Mouse (Mus musculus) liver, adult (tissue): ENCODE measurements around the gene Slc9b1.

Source experiments
- GATA4 ChIP-seq: IDR thresholded peaks from 2 replicates; pipeline ENCODE4 v1.6.1; 2014; ENCODE audit warnings: mild to moderate bottlenecking, low read length; ENCODE audit not compliant: insufficient replicate concordance

Gene Slc9b1

DNA sequence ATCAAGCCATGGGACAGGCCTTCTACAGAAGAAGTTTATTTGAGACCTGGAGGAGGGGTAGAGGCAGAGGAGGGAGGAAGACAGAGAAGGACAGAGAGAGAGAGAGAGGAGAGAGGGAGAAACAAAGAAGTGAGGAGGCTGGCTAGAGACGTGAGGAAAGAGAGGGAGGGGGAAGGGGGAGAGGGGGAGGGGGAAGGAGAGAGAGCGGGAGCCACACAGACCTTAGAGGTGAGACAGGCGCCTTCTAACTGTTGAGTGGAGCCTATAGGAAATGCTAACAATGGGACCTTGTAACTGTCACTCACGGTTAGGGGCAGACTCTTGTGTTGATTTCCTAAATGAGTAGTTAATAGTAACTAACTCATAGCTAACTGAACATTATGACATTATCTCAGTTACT, 14.1 kb upstream of the Slc9b1 start:
- TF ChIP-seq GATA4, result no peak

DNA sequence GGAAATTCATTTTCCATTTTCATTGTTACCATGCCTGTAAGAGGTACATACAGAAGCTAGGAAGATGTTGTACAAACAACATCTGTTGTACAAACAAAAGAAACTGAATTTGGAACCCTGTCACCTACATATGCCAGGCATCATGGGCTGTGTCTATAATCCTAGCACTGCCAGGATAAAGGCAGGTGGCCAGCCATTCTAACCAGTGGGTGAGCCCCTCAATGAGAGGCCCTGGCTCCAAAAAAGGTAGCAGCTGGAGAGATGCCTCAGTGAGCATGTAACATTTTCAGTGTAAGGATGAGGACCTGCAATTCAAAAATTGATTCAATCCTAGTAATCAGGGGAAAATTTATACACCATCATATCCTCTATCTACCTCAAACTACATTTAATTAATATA, 1.2 kb downstream of the Slc9b1 start:
- no peak for TF ChIP-seq GATA4

DNA sequence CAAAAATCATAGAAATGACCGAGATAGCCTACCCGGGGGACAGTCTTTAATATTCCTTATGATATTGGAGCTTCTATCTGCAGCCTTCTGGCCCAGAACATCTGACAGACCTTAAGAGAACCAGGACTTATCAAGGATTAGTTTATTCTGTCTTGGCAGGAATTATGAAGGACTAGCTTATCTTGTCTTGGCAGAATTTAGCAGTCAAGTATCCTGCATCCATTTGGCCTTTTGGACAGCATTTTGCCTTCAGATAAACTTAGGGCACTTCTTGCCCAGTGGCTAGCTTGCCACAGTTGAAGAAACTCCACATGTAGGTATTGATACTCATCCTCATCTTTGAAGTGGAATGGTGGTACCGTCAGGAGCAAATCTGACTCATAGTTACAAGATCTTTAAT, 4.0 kb downstream of the Slc9b1 start:
- TF ChIP-seq GATA4, result no peak

DNA sequence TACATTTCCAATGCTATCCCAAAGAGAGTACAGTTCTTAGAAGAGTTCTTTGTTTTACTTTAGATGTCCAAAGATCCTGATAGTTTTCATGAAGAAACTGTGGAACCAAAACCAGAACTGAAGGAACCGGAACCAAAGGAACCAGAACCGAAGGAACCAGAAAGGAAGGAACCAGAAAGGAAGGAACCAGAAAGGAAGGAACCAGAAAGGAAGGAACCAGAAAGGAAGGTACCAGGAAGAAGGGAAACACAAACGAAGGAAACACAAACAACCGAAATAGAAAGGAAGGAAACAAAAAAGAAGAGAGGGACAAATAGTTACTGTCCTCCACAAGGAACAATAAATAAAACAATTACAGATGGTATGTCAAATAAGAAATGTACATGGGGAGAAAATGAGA, 9.6 kb downstream of the Slc9b1 start:
- no peak for TF ChIP-seq GATA4

DNA sequence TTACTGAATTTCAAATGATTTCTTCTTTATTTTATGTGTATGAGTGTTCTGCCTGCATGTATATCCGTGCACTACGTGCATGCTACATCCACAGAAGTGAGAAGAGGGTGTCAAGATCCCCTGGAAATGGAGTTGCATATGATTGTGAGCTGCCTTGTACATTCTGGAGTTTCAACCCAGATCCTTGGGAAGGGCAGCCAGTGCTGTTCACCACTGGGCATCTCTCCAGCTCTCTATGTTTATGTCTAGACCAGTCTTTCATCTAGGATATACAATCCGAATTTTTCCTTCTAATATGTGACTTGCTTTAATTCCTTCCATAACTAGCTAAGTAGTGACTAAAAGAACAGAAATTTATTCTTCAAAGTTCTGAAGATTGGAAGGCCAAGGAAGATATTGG, 28.0 kb downstream of the Slc9b1 start:
- TF ChIP-seq GATA4, result no peak

DNA sequence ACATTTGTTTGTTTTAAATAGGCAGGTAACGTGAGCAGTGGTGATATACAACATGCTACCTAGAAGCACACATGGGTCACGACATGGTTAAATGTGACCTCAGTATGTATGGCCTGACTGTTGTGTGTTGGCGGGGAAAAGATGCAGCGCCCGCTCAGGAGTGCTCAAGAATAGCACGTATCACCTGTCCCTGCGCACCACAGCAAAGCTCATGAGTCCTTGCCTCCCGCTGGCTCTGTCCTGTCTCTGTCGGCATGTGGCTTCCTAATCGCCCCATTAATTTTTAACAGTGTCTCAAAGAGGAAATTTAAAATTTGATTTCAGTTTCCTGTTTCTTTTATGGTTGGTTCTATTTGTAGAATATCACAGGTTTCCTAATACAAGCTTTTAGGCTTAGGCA, 29.6 kb downstream of the Slc9b1 start:
- no peak for TF ChIP-seq GATA4

DNA sequence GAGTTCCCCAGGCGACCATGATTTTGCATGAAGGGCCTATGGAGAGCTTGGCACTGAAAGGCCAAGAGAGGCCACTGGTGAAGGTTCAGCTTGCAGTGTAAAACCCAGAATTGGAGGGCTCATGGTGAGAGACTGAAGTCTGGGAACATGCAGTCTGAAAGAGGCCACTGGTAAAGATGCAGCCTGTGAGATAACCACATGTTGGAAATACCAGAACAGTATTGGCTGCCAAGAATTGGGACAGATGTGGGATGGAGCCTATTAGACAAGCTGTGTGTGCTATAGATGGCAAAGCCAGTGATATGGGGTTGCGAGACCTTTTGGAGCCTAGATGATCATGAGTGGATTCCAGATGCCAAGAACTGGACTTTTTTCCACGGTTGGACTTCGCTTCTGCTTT, 32.0 kb downstream of the Slc9b1 start:
- TF ChIP-seq GATA4, result no peak

DNA sequence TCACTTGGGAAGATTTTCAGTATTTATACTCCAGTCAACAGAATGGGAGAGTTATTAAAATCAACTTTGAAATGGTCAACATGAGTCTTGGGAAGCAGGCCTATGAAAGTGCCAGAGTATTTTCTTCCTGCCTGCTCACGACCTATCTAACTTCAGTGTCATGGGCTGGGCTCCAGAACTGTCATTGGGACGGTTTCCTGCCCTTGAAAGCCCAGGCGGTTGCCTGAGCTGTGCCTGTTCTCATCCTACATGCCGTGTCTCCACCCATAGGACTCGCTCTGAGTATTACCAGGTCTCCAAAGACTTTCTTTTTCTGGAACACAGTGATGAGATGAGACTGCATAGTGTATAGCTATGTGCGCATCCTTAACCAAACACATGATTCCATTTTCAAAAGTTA, 45.4 kb downstream of the Slc9b1 start:
- TF ChIP-seq GATA4, result no peak

DNA sequence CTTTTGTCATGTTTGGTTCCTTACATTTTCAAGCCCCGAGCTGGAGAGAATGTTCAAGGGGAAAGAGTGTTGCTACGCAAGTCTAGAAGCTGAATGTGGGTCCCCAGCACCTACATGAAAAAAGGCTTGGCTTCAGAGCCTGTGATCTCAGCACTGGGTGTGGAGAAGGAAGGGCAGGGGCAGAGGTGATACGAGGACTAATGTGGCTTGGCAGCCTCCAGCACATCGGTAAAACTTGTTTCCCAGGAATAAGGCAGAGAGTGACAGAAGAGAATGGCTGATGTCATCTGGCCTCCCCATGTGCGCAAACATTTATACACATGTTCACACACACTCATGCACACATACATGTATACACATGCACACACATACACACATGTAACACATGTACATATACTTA, 47.3 kb downstream of the Slc9b1 start:
- TF ChIP-seq GATA4, result no peak

DNA sequence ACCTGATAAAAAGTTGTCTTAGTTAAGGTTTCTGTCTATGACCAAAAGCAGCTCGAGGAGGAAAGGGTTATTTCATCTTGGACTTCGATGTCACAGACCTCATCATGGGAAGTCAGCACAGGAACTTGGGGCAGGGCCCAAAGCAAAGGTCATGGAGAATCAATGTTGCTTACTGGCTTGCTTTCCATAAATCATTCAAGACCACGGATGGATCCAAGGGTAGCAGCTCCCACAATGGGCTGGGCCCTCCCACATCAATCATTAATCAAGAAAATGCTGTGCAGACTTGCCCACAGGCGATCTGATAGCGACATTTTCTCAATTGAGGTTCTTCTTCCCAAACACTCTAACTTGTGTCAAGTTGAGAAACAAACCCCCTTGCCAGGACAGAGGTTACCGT, 48.3 kb downstream of the Slc9b1 start:
- TF ChIP-seq GATA4, result no peak

DNA sequence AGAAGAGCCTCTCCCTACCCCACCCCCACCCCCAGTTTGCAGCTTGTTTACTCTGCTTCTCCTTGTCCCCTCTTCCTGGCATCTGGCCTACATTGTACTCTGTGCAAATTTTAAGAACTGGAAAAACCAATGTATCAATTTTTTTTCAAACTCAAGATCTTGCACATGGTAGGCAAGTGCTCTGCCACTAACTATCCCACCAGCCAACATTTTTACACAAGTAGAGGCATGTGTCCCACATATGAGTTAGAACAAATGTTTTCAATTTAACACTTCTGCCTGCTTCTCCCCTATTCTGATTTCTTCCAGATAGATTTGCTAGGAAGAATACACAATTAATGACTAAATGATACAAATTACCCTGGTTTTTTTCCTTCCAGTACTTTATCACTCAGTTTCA, 49.3 kb downstream of the Slc9b1 start:
- TF ChIP-seq GATA4, result no peak

DNA sequence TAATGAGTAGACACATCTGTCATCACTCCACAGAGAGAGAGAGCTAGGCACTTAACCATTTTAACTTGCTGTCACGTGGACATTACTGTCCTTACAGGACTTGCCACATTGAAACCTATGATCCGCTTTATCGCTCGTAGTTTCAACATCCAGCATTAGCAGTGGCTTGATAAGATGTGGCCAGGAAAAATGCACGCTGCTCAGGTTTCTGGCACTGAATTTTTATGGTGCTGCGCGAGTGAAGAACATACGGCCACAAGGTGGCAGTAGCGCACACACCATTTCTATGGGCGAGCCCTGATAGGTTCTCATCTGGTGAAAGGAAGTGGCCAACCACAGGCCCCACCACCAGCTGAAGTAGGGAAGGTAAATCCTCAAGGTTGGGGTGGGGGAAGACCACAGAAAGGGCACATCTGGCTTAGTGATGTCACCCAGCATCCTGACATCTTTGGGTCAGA, 54.4 kb downstream of the Slc9b1 start:
- TF ChIP-seq GATA4, result peak; percentile 90

DNA sequence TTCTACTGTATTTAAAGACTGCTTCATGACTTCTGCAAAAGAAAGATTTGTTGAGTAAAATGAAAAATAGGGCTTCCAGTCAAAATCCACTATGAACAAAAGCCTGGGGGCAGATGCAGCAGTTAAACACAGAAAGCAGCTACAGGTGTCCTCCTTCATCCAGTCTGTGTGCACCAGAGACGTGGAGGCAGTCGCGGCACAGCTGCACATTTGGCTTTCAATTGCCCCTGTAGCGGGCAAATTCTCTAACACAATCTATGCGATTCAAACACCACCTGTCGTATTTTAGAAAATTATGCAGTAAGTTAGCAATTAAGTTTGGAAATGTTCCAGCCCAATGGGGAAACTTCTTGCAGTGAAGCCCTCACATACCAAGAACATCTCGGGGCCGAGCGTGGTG, 55.4 kb downstream of the Slc9b1 start:
- no peak for TF ChIP-seq GATA4

DNA sequence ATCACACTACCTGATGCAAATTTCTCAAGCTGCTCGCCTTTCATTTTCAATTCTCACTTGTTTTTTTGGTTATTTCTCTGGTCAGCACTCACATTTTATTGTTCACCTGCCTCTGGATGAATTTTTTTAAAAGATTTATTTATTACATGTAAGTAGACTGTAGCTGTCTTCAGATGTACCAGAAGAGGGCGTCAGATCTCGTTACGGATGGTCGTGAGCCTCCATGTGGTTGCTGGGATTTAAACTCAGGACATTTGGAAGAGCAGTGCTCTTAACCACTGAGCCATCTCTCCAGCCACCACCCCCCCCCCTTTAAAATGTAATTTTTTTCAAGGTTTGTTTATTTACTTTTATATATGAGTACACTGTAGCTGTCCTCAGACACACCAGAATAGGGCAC, 56.0 kb downstream of the Slc9b1 start:
- TF ChIP-seq GATA4, result no peak

DNA sequence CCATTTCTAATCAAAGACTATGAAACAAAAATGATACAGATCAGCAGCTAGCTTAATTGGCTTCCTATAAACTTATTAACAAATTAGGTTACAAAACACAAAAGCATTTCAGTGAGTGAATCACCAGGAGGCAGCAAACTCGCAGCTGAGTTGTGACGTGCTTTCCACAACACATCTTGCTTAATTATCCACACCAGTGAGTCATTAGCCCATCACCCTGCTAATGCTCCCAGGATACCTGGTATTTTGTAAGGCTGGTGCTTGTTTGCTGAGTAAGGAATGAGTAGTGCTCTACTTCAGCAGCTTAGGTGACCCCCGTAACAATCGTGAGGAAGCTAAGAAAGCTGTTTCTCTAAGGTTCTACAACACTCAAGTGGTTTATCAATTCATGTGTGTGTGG, 56.8 kb downstream of the Slc9b1 start:
- TF ChIP-seq GATA4, result no peak

DNA sequence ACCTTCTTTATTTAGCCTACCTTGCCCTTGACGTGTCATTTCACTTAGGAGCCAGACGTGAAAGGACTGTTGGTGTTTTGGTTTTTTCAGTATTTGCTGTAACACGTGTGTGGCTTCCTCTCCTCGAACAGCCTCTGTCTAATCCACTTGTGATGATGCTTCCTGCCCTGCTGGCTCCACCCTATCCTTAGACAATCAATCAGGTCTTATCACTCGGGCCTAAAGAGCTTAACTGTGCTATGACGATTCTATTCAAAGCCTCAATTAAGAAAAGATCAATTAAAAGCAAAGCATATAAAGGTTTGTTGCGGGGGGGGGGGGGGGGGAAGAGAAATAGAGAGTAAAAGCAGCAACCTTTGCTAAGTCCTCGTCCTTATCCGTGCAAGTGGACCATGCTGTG, 59.5 kb downstream of the Slc9b1 start:
- TF ChIP-seq GATA4, result no peak

DNA sequence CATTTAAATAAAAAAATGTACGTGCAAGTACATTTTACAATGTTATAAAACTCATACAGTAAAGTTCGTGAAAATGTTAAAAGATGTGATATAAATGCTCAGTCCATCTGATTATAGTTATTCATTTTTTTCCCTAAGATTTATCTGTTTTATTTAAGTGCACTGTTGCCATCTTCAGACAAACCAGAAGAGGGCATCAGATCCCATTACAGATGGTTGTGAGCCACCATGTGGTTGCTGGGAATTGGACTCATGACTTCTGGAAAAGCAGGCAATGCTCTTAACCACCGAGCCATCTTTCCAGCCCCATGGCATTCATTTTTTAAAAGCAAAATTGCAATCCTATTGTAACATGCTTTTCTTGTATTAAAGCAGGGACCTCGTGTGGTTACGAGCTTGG, 61.4 kb downstream of the Slc9b1 start:
- TF ChIP-seq GATA4, result no peak

DNA sequence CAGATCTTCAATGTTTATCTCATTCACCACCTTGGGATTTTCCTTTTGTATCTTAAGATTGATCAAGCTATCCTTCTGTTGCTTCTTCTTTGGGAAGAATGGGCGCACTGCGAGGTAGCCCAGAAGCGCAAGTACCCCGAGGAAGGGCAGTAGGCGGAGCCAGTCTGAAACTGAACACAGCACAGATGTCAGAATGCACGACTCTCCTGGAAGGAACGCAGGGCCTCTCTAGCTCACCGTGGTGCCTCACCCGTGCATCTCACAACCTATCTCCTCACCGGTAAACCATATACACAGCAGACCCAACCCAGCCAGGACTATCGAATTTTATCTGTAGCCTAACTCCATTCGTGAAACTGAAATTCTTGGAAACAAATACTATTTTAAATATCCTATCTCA, 63.2 kb downstream of the Slc9b1 start:
- TF ChIP-seq GATA4, result no peak

DNA sequence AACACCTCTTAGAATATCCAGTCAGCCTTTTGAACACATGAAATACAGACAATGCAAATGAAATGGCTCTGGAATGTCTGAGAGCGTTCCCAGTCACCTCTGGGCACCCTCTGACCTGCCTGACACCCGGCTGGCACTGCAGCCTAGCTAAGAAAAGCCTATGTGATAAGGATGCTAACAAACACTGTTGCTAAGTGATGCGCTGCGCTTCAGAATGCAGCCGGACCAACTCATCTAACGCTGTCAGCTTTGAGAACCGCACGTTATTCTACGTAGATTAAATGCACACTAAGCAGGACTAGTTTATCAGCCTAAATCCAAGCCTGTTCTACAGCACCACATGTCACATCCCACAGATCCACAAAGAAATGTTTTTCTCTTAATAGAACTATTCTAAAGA, 64.0 kb downstream of the Slc9b1 start:
- peak; percentile 23; the same call in 1 of the 2 replicates for TF ChIP-seq GATA4

DNA sequence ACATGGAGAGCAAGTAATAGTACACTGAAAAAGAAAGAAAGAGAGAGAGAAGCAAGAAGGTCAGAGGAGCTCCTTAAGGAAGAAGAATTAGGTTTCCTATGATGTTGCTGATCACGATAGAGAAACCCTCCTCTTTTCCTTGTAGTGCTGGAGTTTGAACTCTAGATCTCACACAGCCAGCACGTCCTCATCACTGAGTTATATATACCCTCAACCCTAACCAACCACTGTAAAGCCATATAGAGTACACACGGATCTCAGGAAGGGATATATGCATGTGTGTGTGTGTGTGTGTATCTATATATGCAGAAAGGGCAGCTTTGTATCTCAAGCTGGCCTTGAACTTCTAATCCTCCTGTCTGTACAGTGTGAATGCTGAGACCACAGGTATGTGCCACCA, 69.4 kb downstream of the Slc9b1 start:
- no peak for TF ChIP-seq GATA4
